Mouse (Mus musculus) lung, postnatal 25 days (tissue): ENCODE measurements around the gene Phospho1.
A peak's percentile ranks its signal among the peaks of the same experiment; 100 is the strongest.
"Not testable (repeated sequence)": the region's sequence is repeated elsewhere in the genome, so short reads cannot be mapped to it uniquely, and the experiment has no call there.

Source experiments
- DNase-seq: peaks from one replicate; pipeline ENCODE4 v3.0.0; 2022; ENCODE audit warnings: low spot score

The Phospho1 gene

DNA sequence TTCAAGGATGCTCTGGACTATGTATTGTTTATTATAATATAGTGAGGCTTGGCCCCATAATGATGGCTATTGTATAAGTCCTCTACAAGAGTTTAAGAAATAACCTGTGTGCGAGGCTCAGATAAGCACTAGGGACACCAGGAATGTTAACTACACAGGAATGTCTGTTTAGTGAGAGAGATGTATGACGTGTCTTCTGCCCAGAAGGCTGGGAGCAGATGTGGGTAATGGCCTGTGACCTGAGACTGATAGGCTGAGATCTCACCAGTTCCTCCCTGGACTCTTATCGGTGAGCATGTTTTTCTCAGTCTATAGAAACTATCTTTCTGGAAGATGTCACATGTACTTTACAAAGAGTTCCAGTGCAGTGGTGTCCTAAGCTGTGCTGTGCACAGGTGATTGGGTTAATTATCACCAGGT, 35.8 kb downstream of the Phospho1 start:
- DNase-seq = no peak

DNA sequence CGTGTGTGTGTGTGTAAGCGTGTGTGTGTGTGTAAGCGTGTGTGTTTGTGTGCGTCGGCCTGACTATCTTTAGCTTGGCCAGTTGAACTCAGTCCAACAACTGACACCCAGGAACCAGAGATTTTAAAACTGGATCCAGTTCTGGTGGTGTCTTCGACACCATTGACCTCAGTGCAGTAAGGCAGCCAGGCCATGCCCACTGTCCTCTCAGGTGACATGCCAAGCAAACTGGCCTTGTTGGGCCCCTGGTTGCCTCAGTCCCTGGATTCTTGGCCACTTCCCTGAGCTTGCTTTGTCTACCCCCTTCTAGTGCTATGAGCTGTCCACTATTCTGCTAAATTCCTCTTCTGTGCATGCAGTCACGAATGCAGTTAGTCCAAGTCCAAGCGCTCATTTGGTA, 37.1 kb downstream of the Phospho1 start:
- DNase-seq = no peak

DNA sequence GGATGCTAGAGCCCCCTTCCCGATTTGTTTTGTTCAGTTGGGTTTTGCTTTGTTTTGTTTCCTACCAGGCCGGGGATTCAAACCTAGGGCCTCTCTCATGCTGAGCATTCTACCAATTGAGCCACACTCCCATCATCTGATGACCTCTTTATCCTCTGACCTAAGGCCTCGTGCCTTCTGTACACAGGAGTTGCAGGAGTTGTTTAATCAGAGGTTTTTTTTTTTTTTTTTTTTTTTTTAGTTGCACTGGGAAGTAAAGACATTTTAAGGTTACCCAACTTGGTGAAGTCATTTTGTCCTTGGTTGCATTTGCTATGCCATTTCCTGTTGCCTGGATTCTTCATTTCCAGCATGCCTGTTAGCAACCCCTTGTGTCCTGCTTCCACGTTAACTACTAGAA, 45.1 kb downstream of the Phospho1 start:
- DNase-seq = no peak

DNA sequence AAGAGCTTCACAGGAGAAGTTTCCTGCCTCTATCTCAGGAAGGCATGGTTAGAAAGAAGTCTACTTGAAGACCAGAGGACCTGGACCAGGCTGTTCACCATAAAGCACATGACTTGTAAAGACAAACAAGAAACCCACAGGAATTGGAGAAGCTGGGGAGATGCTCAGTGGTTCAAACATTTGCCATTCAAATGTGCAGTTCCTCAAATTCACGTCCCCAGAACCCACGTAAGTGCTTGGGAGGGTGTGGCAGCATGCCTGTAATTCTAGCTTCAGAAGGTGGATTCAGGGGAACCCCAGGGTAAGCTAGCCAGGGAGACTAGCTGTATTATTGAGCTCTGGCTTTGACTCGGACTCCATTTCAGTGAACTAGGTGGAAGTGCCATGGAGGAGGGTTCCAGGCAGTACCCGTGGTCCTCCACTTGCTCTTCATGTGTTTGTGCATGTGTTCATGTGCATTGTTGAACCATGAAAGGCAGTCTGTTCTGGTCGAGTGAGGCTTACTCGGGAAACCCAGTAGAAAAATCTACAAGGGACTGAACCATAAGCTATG, 45.7 kb downstream of the Phospho1 start:
- no peak for DNase-seq

GRCm38 (mm10) chr11:95875804-95876203, 51.5 kb downstream of the Phospho1 start:
- no peak for DNase-seq

DNA sequence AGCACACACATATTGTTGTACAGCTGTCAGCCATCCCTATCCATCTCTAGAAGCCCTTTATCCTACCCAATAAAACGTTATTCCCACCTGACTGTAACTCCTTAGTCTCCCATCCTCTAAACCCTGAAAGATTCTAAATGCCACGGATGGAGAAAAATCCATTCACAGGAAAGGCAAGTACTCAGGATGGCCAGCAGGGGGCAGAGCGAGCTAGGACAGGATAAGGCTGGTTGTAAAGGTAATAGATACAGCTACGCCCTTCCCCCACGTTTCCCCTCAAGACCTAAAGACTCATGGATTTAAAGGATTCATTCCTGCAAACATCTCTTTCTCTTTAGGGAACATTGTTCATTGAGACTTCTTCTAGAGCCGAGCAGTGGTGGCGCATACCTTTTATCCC, 52.0 kb downstream of the Phospho1 start:
- peak; percentile 48 for DNase-seq

- not testable (repeated sequence) for DNase-seq
These were observed 55.6 kb downstream of the Phospho1 start for GRCm38 (mm10) chr11:95879861-95880260.
